Mouse (Mus musculus) limb, embryonic 15.5 days (tissue): ENCODE data around the gene March1. TPM values are rescaled to one million over a fixed set of nuclear protein-coding genes. Genes with fewer than 3 reads are reported as not detected.

Experiments
- ATAC-seq: fragments of 200-750 bp; cut with Nextera tagmentation; 2 replicates; pipeline ENCODE4 v1.8.0; 2017; ENCODE audit warnings: low read depth, moderate TSS enrichment; ENCODE audit not compliant: insufficient number of reproducible peaks, low FRiP score, low TSS enrichment
- H3K27ac ChIP-seq: fragments of 300-500 bp; sonication (generic); 2 replicates; pipeline ENCODE4 v1.5.1; 2015; ENCODE audit warnings: moderate library complexity, mild to moderate bottlenecking, inconsistent platforms
- H3K27me3 ChIP-seq: fragments of 300-500 bp; sonication (generic); 2 replicates; pipeline ENCODE4 v1.6.1; 2015; ENCODE audit warnings: inconsistent platforms
- H3K36me3 ChIP-seq: fragments of 300-500 bp; sonication (generic); 2 replicates; pipeline ENCODE4 v1.6.1; 2015; ENCODE audit warnings: inconsistent platforms
- H3K4me1 ChIP-seq: fragments of 300-500 bp; sonication (generic); 2 replicates; pipeline ENCODE4 v1.6.1; 2015; ENCODE audit warnings: inconsistent platforms
- H3K4me2 ChIP-seq: fragments of 300-500 bp; sonication (generic); 2 replicates; pipeline ENCODE4 v1.6.1; 2015; ENCODE audit warnings: mild to moderate bottlenecking, inconsistent platforms
- H3K4me3 ChIP-seq: fragments of 300-500 bp; sonication (generic); 2 replicates; pipeline ENCODE4 v1.5.1; 2015; ENCODE audit warnings: mild to moderate bottlenecking, inconsistent platforms
- H3K9ac ChIP-seq: fragments of 300-500 bp; sonication (generic); 2 replicates; pipeline ENCODE4 v1.6.1; 2015; ENCODE audit warnings: inconsistent platforms
- H3K9me3 ChIP-seq: fragments of 300-500 bp; sonication (generic); 2 replicates; pipeline ENCODE4 v1.6.1; 2016; ENCODE audit warnings: inconsistent platforms
- WGBS: fragments of 180-500 bp; shearing (Covaris S2); methylation state at CpG from one replicate; pipeline ENCODE4 v1.1.7; 2015; 5-methylcytosine and 5-hydroxymethylcytosine counted together
- polyA plus RNA-seq: library from polyadenylated mRNA; unstranded; fragments of >200 nt; fragmentation: Nextera tagmentation; extraction: Ambion mirVana; gene quantifications from 2 replicates; pipeline ENCODE4 v1.2.1, GENCODE M21; 2015

March1 gene
- polyA plus RNA-seq, result 0.43 and 0.54 TPM in 2 replicates

GRCm38 (mm10) chr8:65617871-65618751 is at the start of gene March1:
TSS of gene March1 (plus strand) at chr8:65617900.
- 1% methylated on average over 23 of the region's 23 CpGs for WGBS

GRCm38 (mm10) chr8:65586909-65587308 is 30.8 kb upstream of the March1 start:
- 65% methylated on average over 1 of the region's 1 CpGs for WGBS
- H3K27ac ChIP-seq, result no peak overlapping the region
- H3K27me3 ChIP-seq, result no peaks in the 10 kb centered on the region
- ATAC-seq, result no peak
- H3K36me3 ChIP-seq, result no peaks in the 10 kb centered on the region
- no peak overlapping the region for H3K9ac ChIP-seq
- H3K4me3 ChIP-seq, result no peak overlapping the region
- no peaks in the 10 kb centered on the region for H3K4me1 ChIP-seq
- H3K9me3 ChIP-seq, result no peaks in the 10 kb centered on the region
- no peak overlapping the region for H3K4me2 ChIP-seq

More at GRCm38 (mm10) chr8:65617871-65618751, at the start of gene March1:
- Histone ChIP-seq H3K9me3 (no peaks in the 10 kb centered on the region), H3K4me3 (no peak within 1 kb of the TSS), H3K4me2 (no peak within 1 kb of the TSS), H3K9ac (no peak within 1 kb of the TSS), H3K27ac (no peak within 1 kb of the TSS), H3K36me3 (no peaks in the 10 kb centered on the region), H3K27me3 (peaks cover 20% of the 10 kb centered on the region), H3K4me1 (no peaks in the 10 kb centered on the region)
- no peak for ATAC-seq

GRCm38 (mm10) chr8:65603241-65603640 is 14.5 kb upstream of the March1 start:
- Histone ChIP-seq H3K9me3 (no peaks in the 10 kb centered on the region), H3K4me1 (no peaks in the 10 kb centered on the region), H3K9ac (no peak overlapping the region), H3K4me2 (no peak overlapping the region), H3K4me3 (no peak overlapping the region), H3K36me3 (no peaks in the 10 kb centered on the region), H3K27me3 (no peaks in the 10 kb centered on the region), H3K27ac (no peak overlapping the region)
- no peak for ATAC-seq
- 45% methylated on average over 2 of the region's 2 CpGs for WGBS

GRCm38 (mm10) chr8:65609509-65609908 is 8.2 kb upstream of the March1 start:
- Histone ChIP-seq H3K27ac (no peak overlapping the region), H3K4me1 (no peaks in the 10 kb centered on the region), H3K27me3 (no peaks in the 10 kb centered on the region), H3K9ac (no peak overlapping the region), H3K4me3 (no peak overlapping the region), H3K9me3 (no peaks in the 10 kb centered on the region), H3K36me3 (no peaks in the 10 kb centered on the region), H3K4me2 (no peak overlapping the region)
- ATAC-seq, result no peak
- 70% methylated on average over 2 of the region's 2 CpGs for WGBS

- ATAC-seq, result no peak
- no peak overlapping the region for H3K4me3 ChIP-seq
- no peaks in the 10 kb centered on the region for H3K9me3 ChIP-seq
- H3K27ac ChIP-seq, result no peak overlapping the region
- no peaks in the 10 kb centered on the region for H3K4me1 ChIP-seq
- H3K36me3 ChIP-seq, result no peaks in the 10 kb centered on the region
- no peak overlapping the region for H3K9ac ChIP-seq
- 39% methylated on average over 7 of the region's 7 CpGs for whole genome bisulfite sequencing
- H3K27me3 ChIP-seq, result peaks cover 20% of the 10 kb centered on the region
- H3K4me2 ChIP-seq, result no peak overlapping the region
Observed at GRCm38 (mm10) chr8:65618966-65619365, 1.3 kb downstream of the March1 start.

- ATAC-seq, result no peak
- Histone ChIP-seq H3K4me3 (no peak overlapping the region), H3K27ac (no peak overlapping the region), H3K9ac (no peak overlapping the region), H3K36me3 (no peaks in the 10 kb centered on the region), H3K4me2 (no peak overlapping the region), H3K9me3 (no peaks in the 10 kb centered on the region), H3K4me1 (no peaks in the 10 kb centered on the region), H3K27me3 (no peaks in the 10 kb centered on the region)
Observed at GRCm38 (mm10) chr8:65644931-65645330, 27.2 kb downstream of the March1 start.

- Histone ChIP-seq H3K4me3 (no peak overlapping the region), H3K36me3 (no peaks in the 10 kb centered on the region), H3K4me1 (no peaks in the 10 kb centered on the region), H3K9me3 (no peaks in the 10 kb centered on the region), H3K27ac (no peak overlapping the region), H3K4me2 (no peak overlapping the region), H3K27me3 (no peaks in the 10 kb centered on the region), H3K9ac (no peak overlapping the region)
- 75% methylated on average over 1 of the region's 1 CpGs for WGBS
- no peak for ATAC-seq
Observed at GRCm38 (mm10) chr8:65645502-65645901, 27.8 kb downstream of the March1 start.

- no peaks in the 10 kb centered on the region for H3K27me3 ChIP-seq
- H3K27ac ChIP-seq, result no peak overlapping the region
- H3K4me3 ChIP-seq, result no peak overlapping the region
- WGBS, result 83% methylated on average over 1 of the region's 1 CpGs
- no peak overlapping the region for H3K4me2 ChIP-seq
- no peak for ATAC-seq
- H3K9ac ChIP-seq, result no peak overlapping the region
- no peaks in the 10 kb centered on the region for H3K36me3 ChIP-seq
- no peaks in the 10 kb centered on the region for H3K9me3 ChIP-seq
- H3K4me1 ChIP-seq, result no peaks in the 10 kb centered on the region
Observed at GRCm38 (mm10) chr8:65645945-65646344, 28.2 kb downstream of the March1 start.

GRCm38 (mm10) chr8:65655924-65656323 is 38.2 kb downstream of the March1 start:
- Histone ChIP-seq H3K4me2 (no peak overlapping the region), H3K4me1 (no peaks in the 10 kb centered on the region), H3K36me3 (no peaks in the 10 kb centered on the region), H3K9ac (no peak overlapping the region), H3K4me3 (no peak overlapping the region), H3K27ac (no peak overlapping the region), H3K27me3 (no peaks in the 10 kb centered on the region), H3K9me3 (no peaks in the 10 kb centered on the region)
- ATAC-seq, result no peak
- 87% methylated on average over 6 of the region's 6 CpGs for WGBS

- ATAC-seq, result no peak
- Histone ChIP-seq H3K27me3 (no peaks in the 10 kb centered on the region), H3K9ac (no peak overlapping the region), H3K27ac (no peak overlapping the region), H3K4me1 (no peaks in the 10 kb centered on the region), H3K4me3 (no peak overlapping the region), H3K9me3 (no peaks in the 10 kb centered on the region), H3K36me3 (no peaks in the 10 kb centered on the region), H3K4me2 (no peak overlapping the region)
- 82% methylated on average over 2 of the region's 2 CpGs for WGBS
Observed at GRCm38 (mm10) chr8:65661885-65662284, 44.2 kb downstream of the March1 start.

- H3K9ac ChIP-seq, result no peak overlapping the region
- H3K4me2 ChIP-seq, result no peak overlapping the region
- H3K4me3 ChIP-seq, result no peak overlapping the region
- no peaks in the 10 kb centered on the region for H3K4me1 ChIP-seq
- 90% methylated on average over 2 of the region's 2 CpGs for WGBS
- H3K36me3 ChIP-seq, result no peaks in the 10 kb centered on the region
- no peak overlapping the region for H3K27ac ChIP-seq
- H3K27me3 ChIP-seq, result no peaks in the 10 kb centered on the region
- H3K9me3 ChIP-seq, result no peaks in the 10 kb centered on the region
- no peak for ATAC-seq
Observed at GRCm38 (mm10) chr8:65665786-65666185, 48.1 kb downstream of the March1 start.

- H3K4me1 ChIP-seq, result no peaks in the 10 kb centered on the region
- no peaks in the 10 kb centered on the region for H3K9me3 ChIP-seq
- no peak overlapping the region for H3K9ac ChIP-seq
- no peak overlapping the region for H3K4me3 ChIP-seq
- no peaks in the 10 kb centered on the region for H3K36me3 ChIP-seq
- ATAC-seq, result no peak
- no peak overlapping the region for H3K4me2 ChIP-seq
- H3K27ac ChIP-seq, result no peak overlapping the region
- H3K27me3 ChIP-seq, result no peaks in the 10 kb centered on the region
Observed at GRCm38 (mm10) chr8:65743066-65743465, 125.4 kb downstream of the March1 start.
